Mouse (Mus musculus): ENCODE data around the gene Ddah2. TPM values are rescaled to one million over a fixed set of nuclear protein-coding genes. Genes with fewer than 3 reads are reported as not detected.
A peak's percentile ranks its signal among the peaks of the same experiment; 100 is the strongest.

Ddah2 gene
- total RNA-seq, 2 experiments from 2014 or later, result 8.4 to 8.9 TPM

DNA sequence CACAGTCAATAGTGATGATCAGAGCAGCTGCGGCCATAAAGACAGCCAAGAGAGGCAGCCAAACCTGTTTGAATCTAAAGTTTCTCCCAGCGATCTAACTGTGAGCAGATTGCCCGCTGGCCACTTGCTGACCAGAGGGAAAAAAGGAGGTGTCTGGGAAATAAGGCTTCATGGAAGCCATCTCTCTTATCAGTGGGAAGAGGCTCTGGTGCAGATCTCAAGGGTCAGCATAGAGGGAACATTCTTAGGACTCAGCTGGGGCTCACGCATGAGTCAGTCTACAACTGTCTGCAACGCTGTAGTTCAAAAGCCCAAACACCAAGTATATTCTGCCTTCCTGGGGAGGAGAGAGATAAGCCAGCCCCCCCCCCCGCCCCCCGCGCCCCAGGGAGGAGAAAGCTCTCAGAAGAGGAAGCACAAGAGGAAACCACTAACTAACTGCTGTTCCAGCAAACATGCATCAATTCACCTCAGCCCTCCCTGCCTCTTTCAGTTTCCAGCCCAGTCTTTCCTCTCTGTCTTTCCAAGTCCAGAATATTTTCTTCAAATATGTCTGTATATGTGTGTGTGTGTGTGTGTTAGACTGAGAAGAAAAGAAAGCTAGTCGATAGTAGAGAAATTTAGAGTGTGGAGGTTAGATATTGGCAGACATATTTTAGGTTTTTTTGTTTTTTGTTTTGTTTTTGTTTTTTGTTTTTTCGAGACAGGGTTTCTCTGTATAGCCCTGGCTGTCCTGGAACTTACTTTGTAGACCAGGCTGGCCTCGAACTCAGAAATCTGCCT lies 10.5 kb upstream of the Ddah2 start:
- intact Hi-C loops (cut with DNase I), result no loop called here
- no peak for DNase-seq

DNA sequence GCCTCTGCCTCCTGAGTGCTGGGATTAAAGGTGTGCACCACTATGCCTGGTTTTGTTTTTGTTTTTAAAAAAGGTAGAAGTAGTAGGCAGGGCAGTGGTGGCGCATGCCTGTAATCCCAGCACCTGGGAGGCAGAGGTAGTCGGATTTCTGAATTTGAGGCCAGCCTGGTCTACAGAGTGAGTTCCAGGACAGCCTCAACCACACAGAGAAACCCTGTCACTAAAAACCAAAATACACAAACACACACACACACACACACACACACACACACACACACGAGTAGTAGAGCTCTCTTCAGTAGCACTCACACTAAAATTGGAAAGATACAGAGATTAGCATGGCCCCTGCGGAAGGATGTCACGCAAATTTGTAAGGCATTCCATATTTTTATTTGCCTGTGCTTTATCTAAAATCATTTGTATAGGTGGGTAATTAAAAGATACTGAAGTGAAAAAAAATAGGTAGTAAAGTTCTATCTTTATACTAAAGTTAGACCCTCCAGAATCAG lies 9.8 kb upstream of the Ddah2 start:
- DNase-seq, result no peak
- intact Hi-C loops (cut with DNase I), result no loop called here

DNA sequence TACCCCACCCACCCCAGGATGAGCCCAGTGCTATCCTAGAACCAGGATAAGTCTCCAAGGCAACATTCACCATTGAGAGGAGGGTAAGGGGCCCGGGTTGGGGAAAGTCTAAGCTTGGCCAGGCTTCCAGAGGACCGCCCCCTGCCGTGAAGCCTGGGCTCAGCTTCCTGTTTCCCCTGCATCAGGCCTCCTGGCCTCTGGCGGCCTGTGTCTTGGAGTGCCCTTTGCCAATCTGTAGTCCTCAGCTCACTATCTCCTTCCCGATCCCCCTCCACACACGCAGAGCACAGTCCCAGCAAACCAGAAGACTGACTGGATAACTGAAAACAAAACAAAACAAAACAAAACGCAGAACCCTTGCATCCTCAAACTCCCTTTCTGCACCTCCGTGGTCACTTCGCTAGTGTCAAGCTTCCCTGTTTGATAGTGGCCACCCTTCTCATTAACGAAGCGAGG lies 9.2 kb upstream of the Ddah2 start, which contains the start of gene Clic1:
Gene Clic1 (plus strand): TSS at position 406 of the 456 bp plus-strand sequence.
- intact Hi-C loops (cut with DNase I), result no loop called here
- DNase-seq, result peak in 1 of 2 experiments; percentile 51

DNA sequence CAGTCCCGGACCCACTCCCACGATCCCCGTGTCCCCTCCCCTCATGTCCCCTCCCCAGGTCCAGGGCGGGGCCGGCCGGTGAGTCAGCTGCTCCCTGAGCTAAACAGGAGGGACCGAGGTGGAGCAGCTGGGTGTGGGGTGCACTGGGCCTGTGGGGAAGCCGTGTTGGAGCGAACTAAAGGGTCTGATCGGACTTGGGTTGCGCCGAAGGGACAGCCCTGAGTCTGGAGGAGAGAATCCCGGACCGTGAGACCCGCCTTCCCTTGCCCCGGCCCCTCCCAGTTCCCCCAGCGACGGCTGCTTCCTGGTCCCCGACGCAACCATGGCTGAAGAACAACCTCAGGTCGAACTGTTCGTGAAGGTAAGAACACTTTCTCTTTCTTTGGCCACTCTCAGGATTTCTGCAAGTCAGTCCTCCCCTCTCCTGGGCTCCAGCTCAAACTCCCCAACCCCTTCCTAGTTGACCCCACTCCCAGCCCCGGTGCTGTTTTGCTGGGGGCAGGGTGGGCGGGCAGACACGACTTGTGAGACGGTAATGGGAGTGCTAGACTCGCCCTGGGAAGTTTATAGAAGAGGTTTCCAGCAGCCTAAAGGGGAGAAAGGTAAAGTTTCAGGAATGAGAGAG lies 8.6 kb upstream of the Ddah2 start:
- DNase-seq, result peak; percentile 69 to 71
- intact Hi-C loops (cut with DNase I), result no loop called here

DNA sequence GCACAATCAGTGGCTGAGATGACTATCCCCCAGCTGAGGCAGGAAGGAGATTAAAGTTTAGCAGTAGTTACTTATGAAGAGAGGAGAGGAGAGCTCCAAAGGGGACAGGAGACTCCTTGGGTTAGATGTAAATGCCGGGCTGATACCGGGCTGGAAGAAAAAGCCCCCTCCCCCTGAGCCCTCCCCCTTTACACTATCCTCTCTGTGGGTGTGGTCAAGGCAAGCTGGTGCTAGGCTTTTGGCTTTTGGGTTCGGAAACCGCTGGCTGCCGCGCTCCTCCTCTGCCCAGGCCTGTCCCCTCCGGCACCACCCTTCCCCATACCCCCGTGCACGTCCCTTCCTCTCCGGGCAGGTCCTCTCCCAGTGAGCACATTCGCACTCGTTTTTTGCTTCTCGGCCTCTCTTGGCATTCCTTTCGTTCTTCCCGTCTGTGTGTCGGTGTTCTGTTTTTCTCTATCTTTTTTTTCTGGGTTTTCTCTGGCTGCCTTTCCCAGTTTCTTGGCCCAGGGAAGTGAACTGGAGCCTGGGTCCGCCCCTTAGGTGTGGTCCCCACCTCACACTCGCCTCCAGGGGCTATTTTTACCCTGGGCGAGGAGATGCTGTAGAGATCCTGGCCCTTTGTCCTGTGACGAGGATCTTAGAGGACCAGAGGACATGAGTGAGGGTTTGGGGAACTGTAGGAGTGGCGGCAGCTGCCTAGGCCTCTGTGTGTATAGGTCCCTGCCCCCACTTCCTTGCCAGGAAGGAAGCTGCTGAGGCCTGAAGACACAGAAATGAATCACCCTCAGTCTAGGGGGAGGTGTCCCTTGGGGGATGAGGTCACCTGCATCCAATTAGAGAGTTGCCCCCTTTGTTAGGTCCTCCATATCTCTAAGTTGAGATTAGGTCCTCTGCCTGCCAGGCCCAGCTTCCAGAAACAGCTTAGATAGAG lies 7.4 kb upstream of the Ddah2 start:
- intact Hi-C loops (cut with DNase I), result no loop called here
- DNase-seq, result peak; percentile 49 to 54

DNA sequence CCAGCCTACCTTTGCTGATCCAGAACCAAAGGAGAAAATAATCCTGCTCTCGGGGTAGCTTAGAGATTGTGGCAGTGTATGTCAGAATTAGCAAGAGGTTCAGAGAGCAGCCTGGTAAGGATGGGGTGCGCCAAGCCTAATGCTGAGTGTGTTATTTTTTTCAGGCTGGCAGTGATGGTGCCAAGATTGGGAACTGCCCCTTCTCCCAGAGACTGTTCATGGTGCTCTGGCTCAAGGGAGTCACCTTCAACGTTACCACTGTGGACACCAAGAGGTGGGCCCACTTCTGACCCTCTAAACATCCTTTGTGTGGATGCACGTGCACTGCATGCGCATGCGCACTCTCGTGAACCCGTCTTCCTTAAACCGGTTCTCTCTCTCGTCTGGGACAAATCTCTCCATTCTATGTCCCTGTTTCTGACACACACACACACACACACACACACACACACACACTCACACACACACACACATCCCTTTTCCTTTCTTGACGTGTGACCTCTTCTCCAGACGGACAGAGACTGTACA lies 6.5 kb upstream of the Ddah2 start:
- intact Hi-C loops (cut with DNase I), result no loop called here
- no peak for DNase-seq

DNA sequence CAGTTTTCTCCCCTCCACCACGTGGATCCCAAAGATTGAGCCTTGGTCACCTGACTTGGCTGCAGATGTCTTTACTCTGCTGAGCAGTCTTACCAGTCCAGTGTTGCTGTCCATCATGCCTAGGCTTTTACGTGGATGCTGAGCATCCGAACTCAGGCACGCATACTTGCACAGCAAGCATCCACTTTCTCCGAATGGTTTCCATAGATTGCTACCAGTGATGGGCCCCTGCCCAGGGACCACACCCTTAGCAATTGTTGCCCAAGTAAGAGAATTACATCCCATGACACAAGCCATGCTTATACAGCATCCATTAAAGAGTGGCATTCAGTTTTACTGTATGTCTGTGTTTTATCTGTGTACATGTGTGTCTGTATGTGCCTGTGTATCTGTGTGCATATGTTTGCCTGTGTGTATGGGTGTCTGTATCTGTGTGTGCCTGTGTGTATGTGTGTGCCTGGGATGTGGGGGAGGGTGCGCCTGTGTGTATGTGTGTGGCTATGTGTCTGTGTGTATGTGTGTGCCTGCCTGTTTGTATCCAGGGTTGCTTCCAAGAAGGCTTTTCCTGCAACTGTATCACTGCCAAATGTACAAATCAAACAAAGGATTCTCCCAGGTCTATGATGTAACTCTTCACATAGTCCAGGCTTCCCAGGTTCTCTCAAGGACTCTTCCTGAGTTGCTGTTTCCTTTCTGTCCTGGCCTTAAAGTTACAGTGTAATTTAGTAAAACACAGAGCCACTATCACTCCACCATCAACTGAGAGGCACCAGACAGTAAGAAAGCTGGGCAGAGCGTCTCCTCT lies 2.9 kb upstream of the Ddah2 start:
- intact Hi-C loops (cut with DNase I), result no loop called here

DNA sequence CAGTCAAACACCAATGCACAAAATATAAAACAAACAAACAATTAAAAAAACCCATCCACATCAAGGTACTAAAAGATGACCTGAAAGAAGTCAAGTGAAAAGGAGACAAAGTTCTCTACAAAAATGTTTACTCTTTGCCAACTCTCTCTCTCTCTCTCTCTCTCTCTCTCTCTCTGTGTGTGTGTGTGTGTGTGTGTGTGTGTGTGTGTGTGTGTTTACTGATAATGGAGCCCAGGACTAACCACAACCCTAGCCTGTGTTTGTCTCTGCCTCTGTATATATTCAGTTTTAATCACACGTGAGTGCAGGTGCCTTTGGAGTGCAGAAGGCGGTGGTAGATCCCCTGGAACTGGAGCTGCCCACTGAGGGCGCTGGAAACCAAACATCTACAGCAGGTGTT lies 1.7 kb upstream of the Ddah2 start:
- no peak for DNase-seq
- intact Hi-C loops (cut with DNase I), result no loop called here

More for the DNA sequence above, 2.9 kb upstream of the Ddah2 start:
- DNase-seq, result no peak

DNA sequence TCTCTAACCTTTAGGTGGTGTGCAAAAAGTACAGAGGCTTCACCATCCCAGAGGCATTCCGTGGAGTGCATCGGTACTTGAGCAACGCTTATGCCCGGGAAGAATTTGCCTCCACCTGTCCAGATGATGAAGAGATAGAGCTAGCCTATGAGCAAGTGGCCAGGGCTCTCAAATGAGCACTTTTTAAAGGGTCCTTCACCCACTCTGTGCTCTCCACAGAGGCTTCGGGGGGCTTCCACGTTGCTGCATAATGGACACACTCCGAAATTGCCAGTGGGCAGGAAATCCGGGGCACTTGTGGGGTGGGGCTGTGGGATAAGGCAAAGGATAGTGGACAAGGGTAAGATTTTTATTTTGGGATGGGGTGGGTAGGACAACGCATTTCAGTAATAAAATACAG lies 519 bp upstream of the Ddah2 start:
- no peak for DNase-seq
- intact Hi-C loops (cut with DNase I), result loop anchor here (2.0 kb wide), 1 partner anchor 36 kb away; no protein-coding TSS in a partner anchor

DNA sequence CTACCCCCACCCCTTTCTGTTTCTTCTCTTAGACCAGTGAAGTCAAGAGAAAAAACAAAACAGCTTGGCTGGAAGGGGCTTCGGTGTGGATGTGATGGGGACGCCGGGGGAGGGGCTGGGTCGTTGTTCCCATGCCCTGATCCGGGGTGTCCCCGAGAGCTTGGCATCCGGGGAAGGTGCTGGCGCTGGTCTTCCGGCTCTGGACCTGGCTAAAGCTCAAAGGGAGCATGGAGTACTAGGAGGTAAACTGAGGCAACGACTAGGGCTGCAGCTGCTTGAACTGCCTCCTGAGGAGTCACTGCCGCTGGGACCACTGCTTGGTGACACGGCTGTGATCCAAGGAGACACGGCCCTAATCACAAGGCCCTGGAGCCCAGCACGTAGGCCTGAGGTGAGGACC lies 1.2 kb downstream of the Ddah2 start:
- intact Hi-C loops (cut with DNase I), result no loop called here
- DNase-seq, result no peak

DNA sequence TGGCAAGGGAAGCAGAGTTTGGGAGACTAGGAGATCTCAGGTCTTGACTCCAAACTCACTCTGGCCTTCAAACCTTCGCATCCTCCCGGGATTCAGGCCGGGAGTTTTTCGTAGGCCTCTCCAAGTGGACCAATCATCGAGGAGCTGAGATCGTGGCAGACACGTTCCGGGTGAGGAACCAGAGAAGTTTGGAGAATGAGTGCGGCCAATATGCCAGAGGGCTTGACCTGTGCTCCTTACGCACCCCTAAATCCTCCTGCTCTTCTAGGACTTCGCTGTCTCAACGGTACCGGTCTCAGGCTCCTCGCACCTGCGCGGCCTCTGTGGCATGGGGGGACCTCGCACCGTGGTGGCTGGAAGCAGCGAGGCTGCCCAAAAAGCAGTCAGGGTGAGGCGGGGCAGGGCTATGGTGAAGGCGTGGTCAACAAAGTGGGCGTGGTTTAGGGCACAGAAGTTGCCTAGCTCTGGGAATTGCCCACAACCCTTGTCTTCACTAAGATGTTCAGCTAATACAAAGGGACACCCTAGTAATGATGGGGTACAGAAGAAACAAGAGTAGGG lies 2.0 kb downstream of the Ddah2 start:
- no peak for DNase-seq
- intact Hi-C loops (cut with DNase I), result no loop called here

DNA sequence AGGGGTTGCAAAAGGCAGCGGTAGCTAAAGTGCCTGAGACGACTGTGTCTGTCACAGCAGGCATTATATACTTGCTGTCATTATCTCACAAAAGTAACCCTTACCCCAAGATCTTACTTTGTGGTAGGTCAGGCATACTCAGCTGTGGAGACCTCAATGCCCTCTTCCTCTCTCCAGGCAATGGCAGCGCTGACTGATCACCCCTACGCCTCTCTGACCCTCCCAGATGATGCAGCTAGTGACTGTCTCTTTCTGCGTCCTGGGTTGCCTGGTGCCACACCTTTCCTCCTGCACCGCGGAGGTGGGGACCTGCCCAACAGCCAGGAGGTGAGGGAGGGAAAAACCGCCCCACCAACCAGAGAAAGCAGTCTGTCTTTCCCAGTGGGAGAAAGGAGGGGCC lies 2.5 kb downstream of the Ddah2 start:
- no peak for DNase-seq
- intact Hi-C loops (cut with DNase I), result no loop called here

DNA sequence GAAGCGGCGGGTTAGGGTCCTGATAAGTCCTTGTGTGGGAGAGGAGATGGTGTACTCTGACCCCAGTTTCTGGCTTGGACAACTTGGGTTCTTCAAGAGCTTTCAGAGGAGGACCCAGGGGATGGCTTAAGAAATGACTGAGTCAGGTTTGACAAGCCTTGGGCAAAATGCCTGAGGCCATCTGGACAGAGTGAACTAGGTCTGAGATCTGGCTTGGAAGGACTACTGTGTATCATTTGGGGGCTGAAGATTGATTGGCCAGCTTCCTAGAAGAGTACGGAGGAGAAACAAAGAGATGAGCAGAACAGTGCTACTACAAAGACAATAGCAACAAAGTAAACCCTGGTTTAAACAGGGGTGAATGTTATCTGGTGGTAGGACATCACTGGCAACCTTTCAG lies 4.6 kb downstream of the Ddah2 start:
- intact Hi-C loops (cut with DNase I), result no loop called here
- no peak for DNase-seq

DNA sequence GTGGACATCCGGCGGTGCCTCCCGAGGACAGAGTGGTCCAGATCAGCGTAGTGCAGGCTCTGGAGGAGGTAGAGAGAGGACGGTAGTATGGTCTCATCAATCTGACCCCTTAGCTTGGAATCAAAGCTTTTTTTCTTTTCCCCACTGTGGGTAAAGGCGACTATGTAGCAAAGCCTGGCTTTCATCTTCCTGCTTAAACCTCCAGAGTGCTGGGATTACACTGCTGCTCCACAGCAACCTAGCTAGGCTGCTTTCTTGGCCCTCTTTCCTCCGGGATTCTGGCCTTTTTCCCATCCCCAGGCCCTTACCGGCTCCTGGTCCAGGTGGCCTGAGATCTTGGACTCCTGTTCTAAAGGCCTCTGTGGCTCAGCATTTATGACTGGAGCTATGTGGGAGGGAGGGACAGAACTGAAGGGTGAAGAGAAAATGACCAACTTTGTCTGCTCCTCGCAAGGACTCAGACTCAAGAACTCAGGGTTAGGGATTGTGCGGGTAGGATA lies 5.6 kb downstream of the Ddah2 start:
- DNase-seq, result no peak
- intact Hi-C loops (cut with DNase I), result no loop called here

DNA sequence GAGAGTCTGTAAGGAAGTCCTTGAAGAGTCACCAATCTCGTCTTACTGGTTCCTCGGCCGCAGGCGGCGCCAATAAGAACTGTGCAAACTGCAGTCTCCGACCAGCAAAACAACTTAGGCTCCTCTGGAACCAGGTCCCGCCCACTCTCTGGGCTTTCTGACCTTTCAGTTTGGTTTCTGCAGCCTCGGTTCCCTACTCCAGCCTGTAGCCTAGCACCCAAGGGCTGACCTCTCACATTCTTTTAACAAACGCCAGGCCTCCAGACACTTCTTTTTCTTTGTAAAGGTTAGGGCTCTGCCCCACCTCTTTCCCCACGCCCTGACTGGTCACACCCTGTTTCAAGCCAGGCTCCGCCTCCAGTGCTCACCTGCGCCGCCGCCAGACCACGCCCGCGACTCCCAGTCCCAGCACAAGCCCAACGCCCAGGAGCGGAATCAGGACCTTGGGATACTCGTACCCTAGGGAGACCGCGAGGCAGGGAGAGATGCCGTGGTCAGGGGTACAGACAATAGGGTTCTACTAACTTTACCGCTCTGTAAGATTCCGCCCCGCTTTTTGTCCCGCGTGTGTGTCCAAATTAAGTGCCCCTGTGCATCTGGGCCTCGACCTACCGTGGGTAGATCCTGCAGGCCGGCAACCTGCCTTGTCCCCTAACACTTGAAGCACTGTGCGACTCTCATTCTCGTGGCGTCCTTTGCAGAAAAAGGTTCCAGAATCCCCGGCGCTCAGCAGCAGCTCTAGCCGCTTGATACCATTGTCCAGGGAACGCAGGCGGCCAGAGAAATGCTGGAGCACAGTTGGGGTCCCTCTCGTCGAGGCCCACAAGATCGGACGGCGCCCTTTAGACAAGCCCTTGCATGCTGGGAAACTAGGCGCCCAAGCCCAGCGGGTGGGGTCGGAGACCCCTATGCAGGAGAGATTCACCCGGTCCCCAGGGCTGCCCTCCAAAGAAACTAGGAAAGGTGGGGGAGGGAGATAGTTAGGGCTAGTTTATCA lies 6.4 kb downstream of the Ddah2 start, which contains the start of gene Ly6g6c:
Gene Ly6g6c (plus strand): TSS at position 438 of the 997 bp plus-strand sequence.
- intact Hi-C loops (cut with DNase I), result no loop called here
- DNase-seq, result no peak

DNA sequence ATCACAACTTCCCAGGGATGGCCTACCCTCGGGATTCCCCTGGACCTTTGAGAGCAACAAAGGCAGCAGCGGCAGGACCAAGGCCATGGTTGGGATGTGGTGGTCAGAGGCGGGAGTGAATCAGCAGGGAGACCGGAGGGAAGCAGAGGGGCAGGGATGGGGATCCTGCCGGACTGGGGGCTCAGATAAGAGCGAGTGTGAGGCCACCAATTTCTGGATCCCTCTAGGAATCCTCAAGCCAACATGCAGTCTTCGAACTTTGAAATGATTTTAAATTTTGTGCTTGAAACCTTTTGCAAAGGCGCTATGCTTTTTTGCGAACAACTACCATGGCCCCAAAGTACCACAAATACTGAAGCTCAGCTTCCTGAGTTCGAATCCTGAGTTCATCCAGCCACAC lies 7.2 kb downstream of the Ddah2 start, which contains the start of gene Mpig6b:
Gene Mpig6b (minus strand): TSS at position 101 of the 400 bp plus-strand sequence.
- intact Hi-C loops (cut with DNase I), result no loop called here

DNA sequence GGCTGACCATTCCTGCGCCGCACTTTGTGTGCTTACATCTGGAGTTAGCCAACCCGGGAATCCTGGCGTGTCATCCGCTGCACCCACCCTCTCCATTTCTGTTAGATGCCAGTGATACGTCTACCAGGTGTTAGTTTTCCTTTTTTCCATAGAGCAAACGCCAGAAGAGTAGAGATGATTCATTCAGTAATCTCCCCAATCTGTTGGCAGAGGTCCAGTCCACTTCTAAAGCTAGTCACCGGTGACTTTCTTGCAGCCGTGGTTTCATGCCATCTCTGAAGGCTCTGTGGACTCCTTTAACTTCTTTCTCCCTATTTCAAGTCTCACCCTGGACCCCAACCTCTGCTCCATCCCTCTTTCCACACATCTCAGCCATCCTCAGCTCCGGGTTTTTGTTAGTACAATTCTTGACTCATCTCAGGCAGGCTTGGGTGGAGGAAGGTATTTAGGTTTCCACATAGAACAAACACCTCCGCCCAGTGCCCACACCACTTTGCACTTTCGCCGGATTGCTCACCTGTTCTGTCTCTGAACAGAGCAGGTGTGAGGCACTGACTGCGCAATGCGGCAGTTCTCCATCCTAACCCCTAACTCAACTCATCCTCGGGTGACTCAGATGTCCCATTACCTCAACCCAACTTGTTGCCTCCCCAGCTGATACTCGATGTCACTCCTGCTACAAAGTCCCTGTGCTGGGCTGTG lies 9.5 kb downstream of the Ddah2 start:
- DNase-seq, result no peak
- intact Hi-C loops (cut with DNase I), result no loop called here

More for the DNA sequence above, 7.2 kb downstream of the Ddah2 start, which contains the start of gene Mpig6b:
- DNase-seq, result no peak
